Mouse (Mus musculus) G1E (cell line): ENCODE data around the gene Mab21l1.

Experiments
- CTCF ChIP-seq: IDR thresholded peaks from 2 replicates; pipeline ENCODE4 v1.5.1; 2012; ENCODE audit warnings: low read depth, low read length, inconsistent platforms, mixed read lengths
- GATA1 ChIP-seq: IDR thresholded peaks from 2 replicates; pipeline ENCODE4 v1.6.1; 2012; ENCODE audit warnings: borderline replicate concordance, low read length, inconsistent platforms, mixed read lengths
- POLR2AphosphoS5 ChIP-seq: IDR thresholded peaks from 2 replicates; pipeline ENCODE4 v1.6.1; 2012; ENCODE audit warnings: low read depth, low read length, inconsistent platforms; ENCODE audit not compliant: insufficient replicate concordance

- TF ChIP-seq CTCF = no peak
- TF ChIP-seq GATA1 = no peak
- TF ChIP-seq POLR2AphosphoS5 = no peak
Measured at GRCm38 (mm10) chr3:55816096-55816495, 33.8 kb downstream of the Mab21l1 start.
